Mouse (Mus musculus) adrenal gland, postnatal 4 days (tissue): ENCODE measurements around the gene Adgrl3. TPM values are rescaled to one million over a fixed set of nuclear protein-coding genes. Genes with fewer than 3 reads are reported as not detected.
"Not testable (repeated sequence)": the region's sequence is repeated elsewhere in the genome, so short reads cannot be mapped to it uniquely, and the experiment has no call there.

Source experiments
- DNase-seq, 2 experiments: peaks; one replicate each; pipeline ENCODE4 v3.0.0; 2021 to 2022; ENCODE audit warnings: low spot score in 2 of 2, mixed read lengths in 2 of 2
- total RNA-seq, 2 experiments: library from RNA; stranded (reverse); gene quantifications; 2 replicates each; pipeline ENCODE4 v1.2.3; 2021

The Adgrl3 gene
- total RNA-seq, 2 experiments from 2014 or later = 28.0 to 28.4 TPM

DNA sequence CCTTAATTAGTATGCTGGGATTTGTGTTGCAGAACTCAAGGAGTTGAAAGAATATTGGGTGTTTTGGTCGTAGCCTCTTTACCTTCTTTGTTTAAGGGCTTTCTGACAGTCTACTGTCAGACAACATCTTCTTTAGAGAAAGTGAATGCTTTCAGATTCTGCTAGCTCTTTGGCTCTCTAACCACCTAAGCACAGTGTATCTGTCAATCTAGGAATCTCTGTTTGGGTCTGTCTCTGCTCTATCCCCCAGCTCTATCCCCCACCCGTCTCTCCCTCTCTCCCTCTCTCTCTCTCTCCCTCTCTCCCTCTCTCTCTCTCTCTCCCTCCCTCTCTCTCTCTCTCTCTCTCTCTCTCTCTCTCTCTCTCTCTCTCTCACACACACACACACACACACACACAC is 535.2 kb downstream of the Adgrl3 start:
- not testable (repeated sequence) for DNase-seq

DNA sequence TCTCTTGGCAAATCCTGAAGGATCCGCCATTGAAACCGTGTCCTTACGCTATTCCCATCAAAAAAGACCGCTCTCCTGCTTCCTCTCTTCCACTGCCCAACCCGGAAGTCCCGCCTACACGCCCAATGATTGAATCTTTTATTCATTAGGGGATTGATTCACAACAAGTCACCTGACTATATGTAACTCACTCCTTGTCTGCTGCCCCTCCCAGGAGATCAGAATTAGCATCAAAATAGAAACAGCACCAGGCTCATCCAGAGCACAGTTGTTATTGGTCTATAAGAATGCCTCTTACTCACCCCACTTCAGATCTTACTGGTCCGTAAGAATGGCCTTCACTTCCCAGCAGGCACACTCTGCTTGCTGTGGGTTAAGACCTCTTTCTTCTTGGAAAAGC is 536.1 kb downstream of the Adgrl3 start:
- no peak for DNase-seq

- DNase-seq = no peak
Observed at GRCm38 (mm10) chr5:81558965-81559364, 539.0 kb downstream of the Adgrl3 start.

- no peak for DNase-seq
Observed at GRCm38 (mm10) chr5:81564294-81564693, 544.4 kb downstream of the Adgrl3 start.

DNA sequence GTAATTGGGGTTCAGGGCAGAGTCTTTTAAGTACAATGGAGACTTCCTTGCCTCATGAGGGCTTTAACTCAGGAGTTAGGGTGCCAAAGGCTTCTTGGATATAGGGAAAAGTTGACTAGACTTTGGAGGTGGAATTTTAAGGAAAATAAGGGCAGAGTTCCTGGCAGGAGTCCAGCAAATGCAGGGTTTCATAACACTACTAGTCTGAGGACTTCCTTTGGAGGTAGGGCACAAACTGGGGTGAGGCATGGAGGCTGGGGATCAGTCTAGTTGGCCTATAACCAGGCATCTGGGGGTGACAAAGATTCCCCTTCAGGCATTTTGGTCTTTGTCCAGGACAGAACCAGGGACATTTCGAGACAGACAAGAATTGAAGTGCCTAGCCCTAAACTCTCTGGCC is 546.6 kb downstream of the Adgrl3 start:
- DNase-seq = no peak

- DNase-seq = no peak
Observed at GRCm38 (mm10) chr5:81568743-81569142, 548.8 kb downstream of the Adgrl3 start.

DNA sequence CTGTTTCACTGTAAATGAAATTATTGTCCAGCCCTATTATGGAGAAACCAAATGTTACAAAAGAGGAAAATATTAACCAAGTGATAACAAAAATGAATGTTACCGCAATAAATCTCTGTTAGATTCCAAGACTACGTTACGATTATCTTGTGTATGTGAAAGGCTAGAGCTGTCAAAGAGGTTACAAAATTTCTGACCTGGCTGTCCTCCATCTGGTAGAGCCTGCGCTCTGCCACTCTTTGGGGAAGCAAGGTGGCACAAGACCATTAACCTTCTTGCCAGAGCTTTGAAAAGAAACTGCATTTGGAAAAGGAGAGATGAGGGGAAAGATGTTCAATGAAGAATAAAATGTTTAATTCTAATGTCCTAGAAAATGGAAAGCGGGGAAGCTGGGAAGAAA is 562.9 kb downstream of the Adgrl3 start:
- DNase-seq = no peak

GRCm38 (mm10) chr5:81583425-81583824 is 563.5 kb downstream of the Adgrl3 start:
- DNase-seq = no peak

- no peak for DNase-seq
Observed at GRCm38 (mm10) chr5:81584945-81585344, 565.0 kb downstream of the Adgrl3 start.

DNA sequence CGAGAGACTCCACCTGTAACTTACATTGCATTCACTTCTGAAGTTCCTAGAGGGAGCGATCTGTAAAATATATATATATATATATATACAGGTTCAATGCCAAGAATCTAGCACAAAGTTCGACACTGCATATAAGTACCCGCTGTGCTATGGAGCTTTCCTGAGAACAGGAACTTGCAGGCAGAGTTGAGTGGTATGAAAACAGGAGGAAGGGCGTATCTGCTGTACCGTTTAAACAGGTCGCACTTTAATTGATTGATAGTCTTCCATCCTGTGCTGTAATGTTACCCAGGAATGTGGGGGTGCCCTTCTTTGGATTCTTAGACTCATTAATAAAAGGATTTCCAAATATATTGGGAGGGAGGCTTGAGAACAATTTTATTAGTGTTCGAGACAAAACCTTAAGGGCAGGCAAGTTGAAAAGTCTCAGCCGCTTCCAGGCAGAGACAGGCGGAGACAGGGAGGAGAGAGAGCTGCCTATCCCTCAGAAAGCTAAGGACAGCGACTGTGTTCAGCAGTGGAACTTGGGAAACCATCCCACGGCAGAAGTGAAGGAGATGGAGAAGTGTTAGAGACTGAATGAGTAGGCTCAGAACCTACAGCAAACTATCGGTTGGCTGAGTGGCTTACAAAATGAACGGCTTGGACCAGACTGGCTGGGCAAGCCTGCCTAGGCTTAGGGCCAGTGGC is 570.2 kb downstream of the Adgrl3 start:
- DNase-seq = no peak

DNA sequence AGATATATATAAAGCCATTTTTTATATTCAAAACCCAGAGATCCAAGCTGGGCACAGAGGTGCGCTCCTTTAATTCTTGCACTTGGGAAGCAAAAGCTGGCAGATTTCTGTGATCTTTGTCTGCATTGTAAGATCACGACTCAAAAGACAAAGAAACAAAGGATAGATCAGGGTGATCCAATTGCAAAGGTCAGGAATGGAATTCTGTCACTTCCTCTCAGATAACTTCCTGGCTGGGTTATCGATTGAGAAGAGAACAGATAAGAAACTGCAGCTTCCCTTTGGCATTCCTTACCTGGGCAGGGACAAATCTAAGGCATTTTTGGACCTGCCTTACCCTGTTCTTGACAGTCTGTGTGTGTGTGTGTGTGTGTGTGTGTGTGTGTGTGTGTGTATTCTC is 571.5 kb downstream of the Adgrl3 start:
- DNase-seq = no peak

GRCm38 (mm10) chr5:81593396-81593995 is 573.6 kb downstream of the Adgrl3 start:
- no peak for DNase-seq

DNA sequence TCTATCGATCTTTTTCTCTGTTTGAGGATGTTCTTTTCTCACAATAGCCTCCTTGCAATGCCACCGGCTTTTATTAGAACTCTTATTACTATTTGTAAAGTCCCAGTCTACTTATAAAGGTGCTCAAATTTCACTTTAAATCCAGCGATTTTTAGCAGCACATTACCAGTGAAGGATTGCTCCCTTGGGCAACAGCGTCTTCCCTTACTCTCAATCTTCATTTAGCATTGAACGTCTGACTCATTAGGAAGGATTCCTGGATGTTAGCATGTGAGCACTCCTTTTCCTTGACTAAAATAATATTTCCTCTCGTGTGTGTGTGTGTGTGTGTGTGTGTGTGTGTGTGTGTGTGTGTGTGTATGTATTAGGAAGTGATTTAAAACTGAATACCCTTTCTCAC is 578.1 kb downstream of the Adgrl3 start:
- no peak for DNase-seq

DNA sequence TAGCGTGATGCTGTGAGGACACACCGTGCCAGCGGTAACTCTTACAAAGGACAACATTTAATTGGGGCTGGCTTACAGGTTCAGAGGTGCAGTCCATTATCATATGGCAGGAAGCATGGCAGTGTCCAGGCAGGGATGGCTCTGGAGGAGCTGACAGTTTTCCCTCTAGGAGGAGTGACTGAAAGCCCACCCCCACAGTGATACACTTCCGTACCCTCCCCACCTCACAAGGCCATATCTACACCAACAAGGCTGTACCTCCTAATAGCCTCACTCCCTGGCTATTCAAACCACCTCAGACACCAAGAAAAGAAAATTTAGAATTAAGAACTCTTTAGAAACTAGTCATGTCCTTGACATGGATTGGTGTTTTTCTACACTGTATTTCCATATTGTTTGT is 583.0 kb downstream of the Adgrl3 start:
- no peak for DNase-seq

DNA sequence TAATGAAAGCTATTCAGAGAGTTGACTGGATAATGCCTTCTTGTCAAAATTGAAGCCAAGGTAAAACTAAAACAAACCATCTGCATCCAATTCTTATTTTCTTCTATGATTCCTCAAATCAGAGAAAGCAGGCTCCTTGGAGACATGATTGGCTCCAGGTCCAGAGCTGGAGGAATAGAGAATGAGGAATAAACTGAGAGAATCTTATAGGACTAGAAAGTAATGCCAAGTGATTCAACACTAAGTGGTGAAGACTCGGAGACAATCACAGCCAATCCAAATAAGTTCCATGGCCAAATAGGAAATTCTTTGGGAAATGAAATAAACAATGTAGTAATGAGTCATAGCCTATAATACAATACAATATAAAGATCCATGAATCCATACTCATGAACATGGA is 585.7 kb downstream of the Adgrl3 start:
- DNase-seq = no peak

GRCm38 (mm10) chr5:81610223-81610622 is 590.3 kb downstream of the Adgrl3 start:
- DNase-seq = no peak

- no peak for DNase-seq
Observed at GRCm38 (mm10) chr5:81614674-81615073, 594.7 kb downstream of the Adgrl3 start.

GRCm38 (mm10) chr5:81621106-81621505 is 601.2 kb downstream of the Adgrl3 start:
- DNase-seq = no peak

- no peak for DNase-seq
Observed at GRCm38 (mm10) chr5:81621715-81622114, 601.8 kb downstream of the Adgrl3 start.

GRCm38 (mm10) chr5:81623846-81624245 is 603.9 kb downstream of the Adgrl3 start:
- DNase-seq = no peak

GRCm38 (mm10) chr5:81636169-81636568 is 616.2 kb downstream of the Adgrl3 start:
- DNase-seq = no peak

- DNase-seq = no peak
Observed at GRCm38 (mm10) chr5:81638422-81638821, 618.5 kb downstream of the Adgrl3 start.

DNA sequence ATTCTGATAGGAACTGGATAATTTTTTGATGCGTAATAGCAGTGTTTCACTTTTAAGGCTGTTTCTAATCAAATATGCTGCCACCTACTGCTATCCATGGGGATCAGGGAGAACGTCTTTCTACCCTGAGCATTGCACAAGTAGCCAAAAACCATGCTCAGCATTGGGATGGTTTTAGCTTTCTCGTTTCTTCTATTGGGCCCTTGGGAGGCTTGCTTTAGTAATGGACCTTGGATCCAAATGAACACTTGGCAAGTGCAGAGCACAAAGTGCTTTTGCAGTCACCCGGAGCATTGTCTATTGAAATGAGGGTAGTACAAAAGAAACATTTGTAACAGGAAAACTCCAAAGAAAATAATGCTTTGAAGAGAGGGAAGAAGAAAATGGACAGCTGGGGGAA is 620.2 kb downstream of the Adgrl3 start:
- no peak for DNase-seq
